Mouse (Mus musculus) stomach, postnatal 0 days (tissue): ENCODE measurements around the gene Il18. TPM values are rescaled to one million over a fixed set of nuclear protein-coding genes. Genes with fewer than 3 reads are reported as not detected.
A peak's percentile ranks its signal among the peaks of the same experiment; 100 is the strongest.

Experiments
- ATAC-seq: fragments of 200-750 bp; cut with Nextera tagmentation; 2 replicates; pipeline ENCODE4 v1.8.0; 2017; ENCODE audit not compliant: low FRiP score, low TSS enrichment
- DNase-seq: peaks from one replicate; pipeline ENCODE4 v3.0.0-alpha.2; 2016; ENCODE audit warnings: low spot score
- H3K27ac ChIP-seq: fragments of 300-500 bp; sonication (generic); replicated peaks from 2 replicates; pipeline ENCODE4 v1.5.1; 2014; ENCODE audit warnings: mild to moderate bottlenecking, control low read depth
- H3K27me3 ChIP-seq: fragments of 300-500 bp; sonication (generic); 2 replicates; pipeline ENCODE4 v1.6.1; 2014; ENCODE audit warnings: low read length; ENCODE audit not compliant: control insufficient read depth, insufficient read depth
- H3K36me3 ChIP-seq: fragments of 300-500 bp; sonication (generic); 2 replicates; pipeline ENCODE4 v1.6.1; 2014; ENCODE audit warnings: low read length, mixed read lengths; ENCODE audit not compliant: control insufficient read depth, insufficient read depth
- H3K4me1 ChIP-seq: fragments of 300-500 bp; sonication (generic); replicated peaks from 2 replicates; pipeline ENCODE4 v1.6.1; 2014; ENCODE audit warnings: antibody characterized with exemption; ENCODE audit not compliant: control insufficient read depth, insufficient read depth
- H3K4me2 ChIP-seq: fragments of 300-500 bp; sonication (generic); replicated peaks from 2 replicates; pipeline ENCODE4 v1.6.1; 2014; ENCODE audit warnings: low read depth, mild to moderate bottlenecking, control low read depth, moderate library complexity
- H3K4me3 ChIP-seq: fragments of 300-500 bp; sonication (generic); 2 replicates; pipeline ENCODE4 v1.5.1; 2014; ENCODE audit warnings: low read depth, low read length, control low read depth
- H3K9ac ChIP-seq: fragments of 300-500 bp; sonication (generic); 2 replicates; pipeline ENCODE4 v1.6.1; 2014; ENCODE audit warnings: mild to moderate bottlenecking, low read length, control low read depth, mixed read lengths
- H3K9me3 ChIP-seq: fragments of 300-500 bp; sonication (generic); 2 replicates; pipeline ENCODE4 v1.6.1; 2016; ENCODE audit warnings: low read length; ENCODE audit not compliant: control insufficient read depth
- CTCF ChIP-seq: IDR thresholded peaks from 2 replicates; pipeline ENCODE4 v1.5.1; 2016; ENCODE audit warnings: antibody characterized with exemption, low read depth, mild to moderate bottlenecking, moderate library complexity
- EP300 ChIP-seq: optimal IDR thresholded peaks from 2 replicates; pipeline ENCODE3; 2016; ENCODE audit warnings: antibody characterized with exemption
- WGBS: fragments of 180-500 bp; shearing (Covaris S2); extraction: QIAGEN DNeasy Blood & Tissue Kit; methylation state at CpG from one replicate; pipeline ENCODE4 v1.1.7; 2014; 5-methylcytosine and 5-hydroxymethylcytosine counted together
- polyA plus RNA-seq: library from polyadenylated mRNA; unstranded; fragments of >200 nt; fragmentation: Nextera tagmentation; extraction: Ambion mirVana; gene quantifications from 2 replicates; pipeline ENCODE4 v1.2.1, GENCODE M21; 2015

The Il18 gene
- polyA plus RNA-seq, 1 experiment from 2014 or later: 290 TPM

- H3K4me2 ChIP-seq: peak overlapping the region; percentile 76
- ATAC-seq (no peak), DNase-seq (no peak)
- H3K9ac ChIP-seq: peak overlapping the region; percentile 70
- H3K27me3 ChIP-seq: no peaks in the 10 kb centered on the region
- peaks cover 15% of the 10 kb centered on the region for H3K36me3 ChIP-seq
- H3K27ac ChIP-seq: peak overlapping the region; percentile 53
- peaks cover 5% of the 10 kb centered on the region for H3K4me1 ChIP-seq
- H3K9me3 ChIP-seq: no peaks in the 10 kb centered on the region
- no peak for TF ChIP-seq CTCF
- TF ChIP-seq EP300: no peak
- H3K4me3 ChIP-seq: peak overlapping the region; percentile 63
- WGBS: 75% methylated on average over 7 of the region's 7 CpGs
Measured at GRCm38 (mm10) chr9:50602055-50602845, 47.6 kb downstream of the Il18 start.

DNA sequence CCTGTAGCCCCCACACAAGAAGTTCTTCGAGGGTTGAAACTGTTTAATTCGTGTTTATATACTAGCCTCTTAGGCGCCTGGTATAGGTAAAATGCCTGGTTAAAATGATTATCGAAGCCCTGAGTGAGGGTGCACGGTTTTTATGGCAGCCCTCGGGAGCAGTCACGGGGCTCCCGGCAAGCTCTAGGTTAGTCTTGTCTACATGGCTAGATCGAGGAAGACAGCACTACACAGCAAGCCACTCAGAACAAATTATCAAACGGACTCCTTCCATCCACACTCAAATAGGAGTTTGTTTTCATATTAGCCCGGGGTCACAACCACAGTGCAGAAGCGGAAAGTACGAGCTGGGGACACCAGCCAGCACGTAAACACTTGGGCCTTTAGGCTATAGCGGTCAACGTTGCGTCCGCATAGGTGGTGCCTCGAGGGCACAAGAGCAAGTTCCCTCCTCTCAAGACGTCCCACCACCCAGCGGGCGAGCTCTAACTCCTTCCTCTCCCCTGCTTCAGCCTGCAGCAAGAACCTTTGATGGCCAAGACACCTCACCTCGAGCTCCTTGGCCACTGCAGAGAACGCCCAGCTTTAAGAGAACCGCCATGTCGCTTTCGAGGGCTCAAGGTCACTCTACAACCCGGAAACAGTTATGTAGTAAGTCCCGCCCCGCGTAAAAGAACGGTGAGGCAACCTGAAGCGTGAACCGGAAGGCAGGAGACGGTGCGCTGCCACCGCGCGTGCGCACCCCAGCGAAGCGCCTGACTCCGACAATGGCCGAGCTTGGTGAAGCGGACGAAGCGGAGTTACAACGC lies 48.8 kb downstream of the Il18 start, which contains the start of the genes Sdhd and Timm8b:
Gene Sdhd, minus strand, starts transcription at position 624 of the 809 bp plus-strand sequence.
Gene Timm8b, plus strand, starts transcription at position 722 of the 809 bp plus-strand sequence.
- DNase-seq (peak; percentile 94), ATAC-seq (peak; percentile 97)
- Histone ChIP-seq H3K9me3 (no peaks in the 10 kb centered on the region), H3K36me3 (peaks cover 15% of the 10 kb centered on the region), H3K4me1 (peaks cover 5% of the 10 kb centered on the region), H3K27ac (peak within 1 kb of the TSS; percentile 91), H3K9ac (peak within 1 kb of the TSS; percentile 86), H3K4me3 (peak within 1 kb of the TSS; percentile 63), H3K27me3 (no peaks in the 10 kb centered on the region), H3K4me2 (peak within 1 kb of the TSS; percentile 76)
- no peak for TF ChIP-seq EP300
- no peak for TF ChIP-seq CTCF
- WGBS: under 1% methylated on average over 48 of the region's 48 CpGs

DNA sequence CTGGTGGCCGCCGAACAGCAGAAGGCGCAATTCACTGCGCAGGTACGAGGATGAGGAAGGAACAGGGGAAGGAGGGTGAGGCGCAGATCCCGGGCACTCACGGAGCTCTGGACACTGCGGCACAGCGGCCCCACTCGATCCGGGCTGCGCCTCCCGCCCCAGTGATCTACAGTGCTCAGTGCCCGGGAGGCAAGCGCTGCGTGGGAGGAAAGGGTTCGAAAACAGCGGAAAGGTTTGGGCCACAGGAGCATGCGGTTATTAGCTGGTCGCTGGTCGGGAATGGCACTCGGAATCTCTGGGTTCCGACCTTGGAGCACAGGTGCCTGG lies 49.3 kb downstream of the Il18 start:
- TF ChIP-seq CTCF (peak; percentile 62), EP300 (no peak)

DNA sequence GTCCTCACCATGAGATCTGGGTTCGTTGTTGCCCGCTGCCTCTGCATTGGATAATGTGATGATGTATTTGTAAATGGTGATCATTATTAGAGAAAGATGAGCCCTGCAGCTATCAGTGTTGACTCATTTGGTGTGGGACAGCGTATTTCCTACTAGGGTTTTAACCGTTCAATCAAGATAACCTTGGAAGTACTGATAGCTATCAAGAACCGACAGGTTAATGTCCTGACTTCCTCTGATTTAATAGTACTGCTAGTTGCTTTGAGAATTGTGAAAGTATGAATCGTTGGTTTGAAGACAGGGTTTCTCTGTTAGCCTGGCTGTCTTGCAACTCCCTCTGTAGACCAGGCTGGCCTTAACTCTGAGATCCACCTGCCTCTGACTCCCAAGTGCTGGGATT lies 49.7 kb downstream of the Il18 start:
- DNase-seq: no peak
- TF ChIP-seq CTCF: no peak
- no peak for TF ChIP-seq EP300
- ATAC-seq: no peak

More for the DNA sequence above, 49.3 kb downstream of the Il18 start:
- no peaks in the 10 kb centered on the region for H3K9me3 ChIP-seq
- WGBS: under 1% methylated on average over 24 of the region's 24 CpGs
- DNase-seq: no peak
- peaks cover 5% of the 10 kb centered on the region for H3K4me1 ChIP-seq
- H3K27me3 ChIP-seq: no peaks in the 10 kb centered on the region
- peak overlapping the region; percentile 76 for H3K4me2 ChIP-seq
- peak overlapping the region; percentile 91 for H3K27ac ChIP-seq
- H3K36me3 ChIP-seq: peaks cover 11% of the 10 kb centered on the region; the same call in 1 of the 2 replicates
- H3K9ac ChIP-seq: peak overlapping the region; percentile 86
- H3K4me3 ChIP-seq: peak overlapping the region; percentile 63
- ATAC-seq: no peak; the same call in 1 of the 2 replicates

GRCm38 (mm10) chr9:50612115-50612514 lies 57.5 kb downstream of the Il18 start:
- H3K4me1 ChIP-seq: no peaks in the 10 kb centered on the region; the same call in 1 of the 2 replicates
- H3K4me2 ChIP-seq: no peak overlapping the region
- WGBS: 90% methylated on average over 4 of the region's 4 CpGs
- DNase-seq (no peak), ATAC-seq (no peak)
- no peak overlapping the region for H3K27ac ChIP-seq
- no peak overlapping the region for H3K9ac ChIP-seq
- H3K4me3 ChIP-seq: no peak overlapping the region
- no peaks in the 10 kb centered on the region for H3K9me3 ChIP-seq
- no peaks in the 10 kb centered on the region for H3K27me3 ChIP-seq
- no peak for TF ChIP-seq EP300
- peaks cover 9% of the 10 kb centered on the region for H3K36me3 ChIP-seq

More for the DNA sequence above, 49.7 kb downstream of the Il18 start:
- H3K9ac ChIP-seq: peak overlapping the region; percentile 86
- peaks cover 5% of the 10 kb centered on the region for H3K4me1 ChIP-seq
- H3K4me2 ChIP-seq: peak overlapping the region; percentile 76
- peak overlapping the region; percentile 91 for H3K27ac ChIP-seq
- H3K9me3 ChIP-seq: no peaks in the 10 kb centered on the region
- peak overlapping the region; percentile 63 for H3K4me3 ChIP-seq
- under 1% methylated on average over 6 of the region's 6 CpGs for WGBS
- no peaks in the 10 kb centered on the region for H3K27me3 ChIP-seq
- H3K36me3 ChIP-seq: peaks cover 10% of the 10 kb centered on the region; the same call in 1 of the 2 replicates
